Mouse (Mus musculus) heart, adult 2 months (tissue): ENCODE data around the gene Ptrhd1. TPM values are rescaled to one million over a fixed set of nuclear protein-coding genes. Genes with fewer than 3 reads are reported as not detected.
"Not testable (repeated sequence)": the region's sequence is repeated elsewhere in the genome, so short reads cannot be mapped to it uniquely, and the experiment has no call there.

ENCODE experiments used
- DNase-seq, 2 experiments: peaks; one replicate each; pipeline ENCODE4 v3.0.0; 2021
- H3K27ac ChIP-seq: fragments of 200-600 bp; 2 replicates; pipeline ENCODE4 v1.8.1; 2022
- H3K27me3 ChIP-seq: fragments of 200-500 bp; 2 replicates; pipeline ENCODE4 v1.6.1; 2012; ENCODE audit warnings: mild to moderate bottlenecking, low read length, inconsistent platforms, mixed read lengths; ENCODE audit not compliant: control insufficient read depth, insufficient read depth
- H3K36me3 ChIP-seq: fragments of 200-500 bp; 2 replicates; pipeline ENCODE4 v1.6.1; 2012; ENCODE audit warnings: low read length, inconsistent platforms; ENCODE audit not compliant: control insufficient read depth, insufficient read depth
- H3K4me1 ChIP-seq: fragments of 200-500 bp; 2 replicates; pipeline ENCODE4 v1.6.1; 2011; ENCODE audit warnings: low read length; ENCODE audit not compliant: control insufficient read depth, insufficient read depth
- H3K4me3 ChIP-seq: fragments of 200-600 bp; 2 replicates; pipeline ENCODE4 v1.8.1; 2022
- H3K79me2 ChIP-seq: fragments of 200-500 bp; replicated peaks from 2 replicates; pipeline ENCODE4 v1.6.1; 2012; ENCODE audit warnings: mild to moderate bottlenecking, inconsistent platforms, low read length, moderate library complexity, mixed read lengths; ENCODE audit not compliant: control insufficient read depth, insufficient read depth
- H3K9ac ChIP-seq: fragments of 200-500 bp; 2 replicates; pipeline ENCODE4 v1.6.1; 2012; ENCODE audit warnings: low read depth, mild to moderate bottlenecking, control low read depth, inconsistent platforms, low read length, mixed read lengths
- CTCF ChIP-seq: fragments of 200-600 bp; IDR thresholded peaks from 2 replicates; pipeline ENCODE4 v1.8.1; 2022; ENCODE audit warnings: antibody characterized with exemption, mild to moderate bottlenecking, moderate library complexity
- EP300 ChIP-seq: fragments of 200-500 bp; IDR thresholded peaks from 2 replicates; pipeline ENCODE4 v1.6.1; 2011; ENCODE audit warnings: low read depth, low read length, control low read depth; ENCODE audit not compliant: insufficient read depth
- POLR2A ChIP-seq: fragments of 200-500 bp; IDR thresholded peaks from 2 replicates; pipeline ENCODE4 v1.6.1; 2011; ENCODE audit warnings: mild to moderate bottlenecking, low read depth, low read length, control low read depth; ENCODE audit not compliant: insufficient read depth
- WGBS: fragments of 180-500 bp; shearing (Covaris S2); methylation state at CpG from one replicate; pipeline ENCODE4 v1.1.7; 2018; 5-methylcytosine and 5-hydroxymethylcytosine counted together
- intact Hi-C: fragments of 180-260 bp; cut with DNase I; formaldehyde crosslinking; loops from one replicate; pipeline ENCODE4 v1.15.1; 2025
- polyA plus RNA-seq: library from polyadenylated mRNA; depleted of rRNA; stranded (reverse); fragments of >200 nt; gene quantifications from 2 replicates; pipeline ENCODE4 v1.2.3, GENCODE M21; 2012
- total RNA-seq, 2 experiments: library from RNA; stranded (reverse); gene quantifications; 2 replicates each; pipeline ENCODE4 v1.2.3; 2021

The Ptrhd1 gene
- total and polyA plus RNA-seq, 3 experiments, result 2.6 to 4.0 (median 3.7) TPM

- H3K4me3 ChIP-seq, result no peak overlapping the region
- no peaks in the 10 kb centered on the region for H3K27me3 ChIP-seq
- no peak overlapping the region for H3K27ac ChIP-seq
- no peaks in the 10 kb centered on the region for H3K36me3 ChIP-seq
- H3K79me2 ChIP-seq, result no peaks in the 10 kb centered on the region
- 28% methylated on average over 4 of the region's 4 CpGs for WGBS
- DNase-seq, result no peak
- no peak for TF ChIP-seq CTCF
- H3K9ac ChIP-seq, result no peak overlapping the region
- intact Hi-C loops, result loop anchor here (5.0 kb wide), 1 partner anchor 245 kb away; the partner anchor contains the start of gene Ncoa1
- H3K4me1 ChIP-seq, result no peaks in the 10 kb centered on the region; the same call in 1 of the 2 replicates
These were observed 1.1 kb upstream of the Ptrhd1 start for GRCm38 (mm10) chr12:4232777-4233176.

GRCm38 (mm10) chr12:4237481-4237880 lies 3.7 kb downstream of the Ptrhd1 start:
- no peaks in the 10 kb centered on the region for H3K36me3 ChIP-seq
- H3K4me3 ChIP-seq, result no peak overlapping the region
- TF ChIP-seq CTCF, result no peak
- no peak for TF ChIP-seq POLR2A
- TF ChIP-seq EP300, result no peak
- H3K4me1 ChIP-seq, result peaks cover 1% of the 10 kb centered on the region; the same call in 1 of the 2 replicates
- no peak overlapping the region for H3K9ac ChIP-seq
- WGBS, result 95% methylated on average over 15 of the region's 15 CpGs
- no peak for DNase-seq
- no peaks in the 10 kb centered on the region for H3K27me3 ChIP-seq
- intact Hi-C loops, result no loop called here
- H3K79me2 ChIP-seq, result no peaks in the 10 kb centered on the region
- H3K27ac ChIP-seq, result no peak overlapping the region

- H3K9ac ChIP-seq, H3K27ac ChIP-seq, DNase-seq, H3K4me1 ChIP-seq, H3K79me2 ChIP-seq, H3K27me3 ChIP-seq, H3K4me3 ChIP-seq, H3K36me3 ChIP-seq, intact Hi-C loops: not testable (repeated sequence)
- 59% methylated on average over 8 of the region's 8 CpGs for WGBS
These were observed 6.5 kb downstream of the Ptrhd1 start for GRCm38 (mm10) chr12:4240281-4240680.

GRCm38 (mm10) chr12:4243805-4244204 lies 10.0 kb downstream of the Ptrhd1 start:
- no peaks in the 10 kb centered on the region for H3K79me2 ChIP-seq
- no peak for DNase-seq
- H3K4me3 ChIP-seq, result no peak overlapping the region
- intact Hi-C loops, result no loop called here
- 43% methylated on average over 2 of the region's 2 CpGs for WGBS
- H3K27me3 ChIP-seq, result no peaks in the 10 kb centered on the region
- TF ChIP-seq EP300, result no peak
- no peak for TF ChIP-seq CTCF
- no peak for TF ChIP-seq POLR2A
- 0 out of 2 replicates have a peak, but pooled peaks cover 1% of the 10 kb centered on the region for H3K4me1 ChIP-seq
- no peak overlapping the region for H3K9ac ChIP-seq
- no peak overlapping the region for H3K27ac ChIP-seq
- no peaks in the 10 kb centered on the region for H3K36me3 ChIP-seq

- Histone ChIP-seq H3K4me1 (0 out of 2 replicates have a peak, but pooled peaks cover 1% of the 10 kb centered on the region), H3K4me3 (no peak overlapping the region), H3K27ac (no peak overlapping the region), H3K36me3 (no peaks in the 10 kb centered on the region), H3K27me3 (no peaks in the 10 kb centered on the region), H3K9ac (no peak overlapping the region), H3K79me2 (no peaks in the 10 kb centered on the region)
- intact Hi-C loops, result no loop called here
- DNase-seq, result no peak
- WGBS, result 85% methylated on average over 10 of the region's 10 CpGs
- TF ChIP-seq EP300 (no peak), POLR2A (no peak), CTCF (no peak)
These were observed 11.9 kb downstream of the Ptrhd1 start for GRCm38 (mm10) chr12:4245742-4246141.

- H3K79me2 ChIP-seq, result no peaks in the 10 kb centered on the region
- H3K27me3 ChIP-seq, result no peaks in the 10 kb centered on the region
- no peaks in the 10 kb centered on the region for H3K4me1 ChIP-seq
- TF ChIP-seq EP300, result no peak
- TF ChIP-seq POLR2A, result no peak
- TF ChIP-seq CTCF, result no peak
- WGBS, result 89% methylated on average over 6 of the region's 6 CpGs
- H3K27ac ChIP-seq, result no peak overlapping the region
- DNase-seq, result no peak
- H3K9ac ChIP-seq, result no peak overlapping the region
- no peaks in the 10 kb centered on the region for H3K36me3 ChIP-seq
- intact Hi-C loops, result no loop called here
- H3K4me3 ChIP-seq, result no peak overlapping the region
These were observed 16.0 kb downstream of the Ptrhd1 start for GRCm38 (mm10) chr12:4249786-4250185.
